Mouse (Mus musculus): ENCODE measurements at regions not wholly inside any gene's neighbourhood (a gene's known extent, or its start where the extent isn't known, plus 50 kb on each side); places are given as distances from the start of the nearest gene placed in this dataset.

DNA sequence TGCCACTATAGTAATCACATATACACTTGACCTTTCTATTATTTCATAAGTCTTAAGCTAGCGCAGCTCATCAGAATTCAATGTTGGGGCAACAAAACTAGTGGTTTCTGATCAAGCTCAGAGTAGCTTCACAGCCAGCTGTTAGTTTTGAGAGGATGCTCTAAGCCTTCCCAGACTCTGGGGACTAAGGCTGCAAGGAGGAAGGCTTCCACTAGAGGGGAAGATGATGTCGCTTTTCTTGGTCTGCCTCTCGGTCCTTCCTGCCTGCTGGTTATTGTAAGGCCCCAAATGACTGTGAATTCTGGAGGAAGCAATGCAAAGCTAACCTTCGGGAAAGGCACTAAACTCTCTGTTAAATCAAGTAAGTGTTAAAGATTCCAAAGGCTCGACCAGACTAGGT, 78.4 kb downstream of the Dad1 start:
- TF ChIP-seq CTCF (IDR thresholded peaks at IDR 0.05) = peak; percentile 27; the same call in 1 of the 2 replicates
- no peak for TF ChIP-seq EP300 (IDR thresholded peaks at IDR 0.05)

Measured in lung, postnatal 0 days (tissue).